ENCODE assay signal across 13 mouse cellular contexts in genomic region chr5:65045642-65046370, GRCm38 (mm10). TPM values are rescaled to one million over a fixed set of nuclear protein-coding genes. Genes with fewer than 3 reads are reported as not detected.
DNase-seq lines count a peak whose midpoint lies in the region; ATAC-seq and TF ChIP-seq lines count a peak whose summit lies in the region.
"Had no signal": no experiment of that assay in that cellular context is flagged by ENCODE, and none has a peak within 500 bp of the region (broad histone marks: within the 10 kb centered on the region; RNA-seq: fewer than 3 reads in every experiment).

No protein-coding gene starts in this region.

- H3K36me3 ChIP-seq in hindbrain, embryonic 14.5 days (replicated peaks; ENCODE audit: control insufficient read depth, insufficient read depth): no peaks in the 10 kb centered on the region
- no peaks in the 10 kb centered on the region for H3K36me3 ChIP-seq in hindbrain, embryonic 11.5 days (ENCODE audit: control insufficient read depth, insufficient read depth, low read length)
- no peaks in the 10 kb centered on the region for H3K36me3 ChIP-seq in neural tube, embryonic 15.5 days
- no peaks in the 10 kb centered on the region for H3K36me3 ChIP-seq in limb, embryonic 10.5 days
- H3K36me3 ChIP-seq: embryonic facial prominence, embryonic 12.5 days; heart, embryonic 10.5 days had no signal

- H3K27ac ChIP-seq in hindbrain, embryonic 14.5 days: 0 out of 2 replicates have a peak overlapping the region, but pooled peaks have one; percentile 55
- no peak overlapping the region for H3K27ac ChIP-seq in hindbrain, embryonic 11.5 days (ENCODE audit: low read depth, low read length)
- H3K27ac ChIP-seq in cerebellum, adult 2 months (ENCODE audit: insufficient read depth, low read length): no peak overlapping the region
- H3K27ac ChIP-seq in neural tube, embryonic 15.5 days (replicated peaks): no peak overlapping the region
- H3K27ac ChIP-seq in limb, embryonic 10.5 days: no peak overlapping the region
- H3K27ac ChIP-seq: embryonic facial prominence, embryonic 12.5 days; heart, embryonic 10.5 days; limb, embryonic 15.5 days had no signal

- no peak for ATAC-seq in hindbrain, embryonic 14.5 days (ENCODE audit: low FRiP score)
- ATAC-seq in hindbrain, embryonic 11.5 days (ENCODE audit: low FRiP score): no peak
- ATAC-seq in neural tube, embryonic 15.5 days (ENCODE audit: low FRiP score): peak; percentile 23; the same call in 1 of the 2 replicates

- H3K9ac ChIP-seq in hindbrain, embryonic 14.5 days: no peak overlapping the region
- no peak overlapping the region for H3K9ac ChIP-seq in hindbrain, embryonic 11.5 days (ENCODE audit: low read depth, low read length)
- H3K9ac ChIP-seq in neural tube, embryonic 15.5 days (replicated peaks): no peak overlapping the region
- H3K9ac ChIP-seq: embryonic facial prominence, embryonic 12.5 days; limb, embryonic 15.5 days had no signal

- no peak overlapping the region for H3K4me3 ChIP-seq in hindbrain, embryonic 14.5 days (replicated peaks; ENCODE audit: low read length)
- H3K4me3 ChIP-seq in hindbrain, embryonic 11.5 days (ENCODE audit: low read depth, low read length): no peak overlapping the region
- no peak overlapping the region for H3K4me3 ChIP-seq in cerebellum, adult 2 months (replicated peaks; ENCODE audit: insufficient read depth, low read depth, low read length)
- no peak overlapping the region for H3K4me3 ChIP-seq in neural tube, embryonic 15.5 days (replicated peaks)
- H3K4me3 ChIP-seq in limb, embryonic 10.5 days: no peak overlapping the region
- H3K4me3 ChIP-seq: embryonic facial prominence, embryonic 12.5 days; heart, embryonic 10.5 days; limb, embryonic 15.5 days had no signal

- 63% methylated on average over 6 of the region's 6 CpGs for WGBS in hindbrain, embryonic 14.5 days
- 83% methylated on average over 6 of the region's 6 CpGs for WGBS in hindbrain, embryonic 11.5 days
- 11% methylated on average over 6 of the region's 6 CpGs for WGBS in cerebellum, adult 2 months
- WGBS in neural tube, embryonic 15.5 days: 58% methylated on average over 6 of the region's 6 CpGs
- WGBS in limb, embryonic 10.5 days: 92% methylated on average over 6 of the region's 6 CpGs

- TF ChIP-seq POLR2A in cerebellum, adult 2 months (IDR thresholded peaks at IDR 0.05; ENCODE audit: borderline replicate concordance, insufficient read depth, low read length): no peak

- no peak overlapping the region for H3K4me2 ChIP-seq in hindbrain, embryonic 14.5 days (replicated peaks)
- no peak overlapping the region for H3K4me2 ChIP-seq in hindbrain, embryonic 11.5 days (replicated peaks; ENCODE audit: low read depth, low read length)
- no peak overlapping the region for H3K4me2 ChIP-seq in neural tube, embryonic 15.5 days
- H3K4me2 ChIP-seq: embryonic facial prominence, embryonic 12.5 days; limb, embryonic 15.5 days had no signal

- peaks cover 5% of the 10 kb centered on the region for H3K4me1 ChIP-seq in hindbrain, embryonic 14.5 days (replicated peaks; ENCODE audit: control insufficient read depth, insufficient read depth, low read length)
- H3K4me1 ChIP-seq in hindbrain, embryonic 11.5 days (replicated peaks; ENCODE audit: control insufficient read depth, insufficient read depth, low read length): no peaks in the 10 kb centered on the region
- H3K4me1 ChIP-seq in cerebellum, adult 2 months (ENCODE audit: control insufficient read depth, insufficient read depth, low read length): peaks cover 13% of the 10 kb centered on the region
- H3K4me1 ChIP-seq in neural tube, embryonic 15.5 days: peaks cover 11% of the 10 kb centered on the region
- peaks cover 11% of the 10 kb centered on the region for H3K4me1 ChIP-seq in limb, embryonic 10.5 days
- H3K4me1 ChIP-seq: heart, embryonic 10.5 days; limb, embryonic 15.5 days had no signal

- H3K9me3 ChIP-seq in hindbrain, embryonic 14.5 days (ENCODE audit: control insufficient read depth, low read length): no peaks in the 10 kb centered on the region
- no peaks in the 10 kb centered on the region for H3K9me3 ChIP-seq in hindbrain, embryonic 11.5 days (ENCODE audit: control insufficient read depth, low read length)
- H3K9me3 ChIP-seq in neural tube, embryonic 15.5 days (replicated peaks): no peaks in the 10 kb centered on the region
- no peaks in the 10 kb centered on the region for H3K9me3 ChIP-seq in limb, embryonic 10.5 days (replicated peaks)
- H3K9me3 ChIP-seq: embryonic facial prominence, embryonic 12.5 days; heart, embryonic 10.5 days; limb, embryonic 15.5 days had no signal

- peak; percentile 59 for DNase-seq in hindbrain, embryonic 14.5 days (ENCODE audit: low spot score)
- no peak for DNase-seq in hindbrain, embryonic 11.5 days (ENCODE audit: low spot score)
- DNase-seq in ovary, adult 18-20 months (ENCODE audit: low spot score): peak; percentile 43
- no peak for DNase-seq in ovary, postnatal 36 days (ENCODE audit: low spot score)
- DNase-seq in cerebellum, adult 2 months: peak; percentile 72 to 90
- no peak for DNase-seq in spleen, adult 12 weeks (ENCODE audit: low spot score)
- no peak for DNase-seq in limb, embryonic 10.5 days (ENCODE audit: low spot score)
- DNase-seq: lung, postnatal 14 days; retina, postnatal 1 day had no signal

- TF ChIP-seq CTCF in cerebellum, adult 2 months (IDR thresholded peaks at IDR 0.05; ENCODE audit: borderline replicate concordance, insufficient read depth, low read depth, low read length): no peak

- H3K27me3 ChIP-seq in hindbrain, embryonic 14.5 days (ENCODE audit: control insufficient read depth, insufficient read depth, low read length): no peaks in the 10 kb centered on the region
- no peaks in the 10 kb centered on the region for H3K27me3 ChIP-seq in hindbrain, embryonic 11.5 days (ENCODE audit: control insufficient read depth, insufficient read depth, low read length)
- H3K27me3 ChIP-seq in cerebellum, adult 2 months (ENCODE audit: control insufficient read depth, insufficient read depth, low read length): no peaks in the 10 kb centered on the region
- no peaks in the 10 kb centered on the region for H3K27me3 ChIP-seq in neural tube, embryonic 15.5 days (replicated peaks)
- H3K27me3 ChIP-seq in limb, embryonic 10.5 days (ENCODE audit: low read depth, poor library complexity, severe bottlenecking): no peaks in the 10 kb centered on the region
- H3K27me3 ChIP-seq: embryonic facial prominence, embryonic 12.5 days; limb, embryonic 15.5 days had no signal

RNA-seq across cellular contexts. Expression of gene Tmem156, which starts 46.1 kb away (rescaled TPM):
- not detected in 2 replicates for polyA plus RNA-seq in hindbrain, embryonic 14.5 days (2014; fragmentation: Nextera tagmentation; extraction: Ambion mirVana)
- 0.10 and 0.22 TPM in 2 replicates for polyA plus RNA-seq in hindbrain, embryonic 11.5 days (2014; fragmentation: Nextera tagmentation; extraction: Ambion mirVana)
- polyA plus RNA-seq in cerebellum, adult 2 months (2012; rRNA removed): 0.08 and 0.16 TPM in 2 replicates
- polyA plus RNA-seq in neural tube, embryonic 15.5 days (2015; fragmentation: Nextera tagmentation; extraction: Ambion mirVana): 0.68 TPM in 1 of 2 replicates, not detected in the other
- polyA plus RNA-seq in limb, embryonic 10.5 days (2016; fragmentation: Nextera tagmentation; extraction: Ambion mirVana): 0.23 TPM in 1 of 2 replicates, not detected in the other
- polyA plus RNA-seq: embryonic facial prominence, embryonic 12.5 days had no signal

Comparison
In these comparisons a context has a peak if more than half of its experiments do, and no peak if none do; other contexts are left out.
1. DNase-seq: peak in hindbrain, embryonic 14.5 days (single experiment), ovary, adult 18-20 months (single experiment) and cerebellum, adult 2 months (2 of 2); none in hindbrain, embryonic 11.5 days (single experiment), ovary, postnatal 36 days (single experiment), spleen, adult 12 weeks (single experiment) and limb, embryonic 10.5 days (single experiment).